Mouse (Mus musculus): ENCODE data around the gene Lsm14b. TPM values are rescaled to one million over a fixed set of nuclear protein-coding genes. Genes with fewer than 3 reads are reported as not detected.

The Lsm14b gene
- polyA plus RNA-seq, 1 experiment from 2014 or later, result 4.3 TPM

DNA sequence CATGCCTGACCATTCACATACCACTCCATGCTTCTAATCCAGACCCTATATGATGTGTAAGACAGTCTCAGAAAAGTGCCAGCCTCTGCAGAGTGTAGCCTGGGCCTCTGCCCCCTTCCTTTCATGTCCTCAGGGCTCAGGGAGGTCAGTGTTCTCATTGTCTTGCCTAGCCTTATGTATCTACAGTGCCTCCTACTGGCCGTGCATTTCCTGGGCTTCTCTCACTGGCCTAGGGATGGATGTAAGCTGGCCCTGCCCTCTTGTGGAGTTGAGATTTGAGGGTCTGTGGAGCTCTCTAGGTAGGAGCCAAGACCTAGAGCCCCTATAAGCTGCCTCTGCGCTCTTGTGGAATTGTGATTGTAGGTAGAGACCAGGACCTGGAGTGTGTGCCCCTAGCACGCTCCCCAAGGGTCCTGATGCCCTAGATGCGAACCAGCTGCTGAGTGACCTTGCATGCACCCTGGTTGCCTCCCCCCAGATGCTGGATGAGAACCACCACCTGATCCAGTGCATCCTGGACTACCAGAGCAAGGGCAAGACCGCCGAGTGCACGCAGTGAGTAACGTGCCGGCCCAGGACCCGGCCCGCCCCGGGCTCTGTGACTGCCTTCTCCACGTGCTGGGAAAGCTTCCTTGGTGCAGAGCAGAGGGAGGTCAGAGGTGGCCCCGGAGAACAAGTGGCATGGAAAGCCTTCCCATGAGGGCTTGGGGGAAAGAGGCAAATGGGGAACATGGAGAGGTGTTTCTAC lies 27.4 kb downstream of the Lsm14b start:
- Histone ChIP-seq H3K4me2 (no peak overlapping the region), H3K9me3 (replicated peaks; ENCODE audit: control insufficient read depth, low read length) (no peaks in the 10 kb centered on the region), H3K9ac (ENCODE audit: low read depth, low read length) (no peak overlapping the region), H3K36me3 (ENCODE audit: control insufficient read depth, insufficient read depth, low read length) (peaks cover 13% of the 10 kb centered on the region), H3K27me3 (ENCODE audit: control insufficient read depth, insufficient read depth, low read length) (no peaks in the 10 kb centered on the region), H3K27ac (ENCODE audit: low read depth, low read length) (no peak overlapping the region), H3K4me3 (ENCODE audit: low read depth, low read length) (no peak overlapping the region), H3K4me1 (ENCODE audit: control insufficient read depth, insufficient read depth, low read length) (no peaks in the 10 kb centered on the region)
- no peak for ATAC-seq (replicated peaks; ENCODE audit: insufficient number of reproducible peaks, low FRiP score, low TSS enrichment)
- WGBS (ENCODE audit: insufficient replicate concordance), result 86% methylated on average over 14 of the region's 14 CpGs

DNA sequence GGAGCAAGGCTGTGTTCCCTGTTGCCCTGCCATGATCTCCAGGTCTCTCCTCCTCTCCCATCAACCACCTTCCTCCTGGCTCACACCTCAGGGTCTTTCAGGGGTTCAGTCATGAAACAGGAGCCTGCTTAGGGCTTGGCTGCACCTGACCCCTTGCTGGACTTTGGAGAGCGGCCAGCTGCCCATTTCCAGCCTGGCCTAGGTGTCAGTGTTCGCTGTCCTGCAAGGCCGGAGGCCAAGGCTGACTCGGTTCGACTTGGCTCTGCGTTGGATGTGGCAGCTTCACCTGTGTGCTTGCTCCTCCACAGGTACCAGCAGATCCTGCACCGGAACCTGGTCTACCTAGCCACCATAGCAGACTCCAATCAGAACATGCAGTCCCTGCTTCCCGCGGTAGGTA lies 28.2 kb downstream of the Lsm14b start:
- Histone ChIP-seq H3K36me3 (ENCODE audit: control insufficient read depth, insufficient read depth, low read length) (peaks cover 13% of the 10 kb centered on the region), H3K9ac (ENCODE audit: low read depth, low read length) (no peak overlapping the region), H3K9me3 (replicated peaks; ENCODE audit: control insufficient read depth, low read length) (no peaks in the 10 kb centered on the region), H3K27me3 (ENCODE audit: control insufficient read depth, insufficient read depth, low read length) (no peaks in the 10 kb centered on the region), H3K4me2 (no peak overlapping the region), H3K27ac (ENCODE audit: low read depth, low read length) (no peak overlapping the region), H3K4me1 (ENCODE audit: control insufficient read depth, insufficient read depth, low read length) (no peaks in the 10 kb centered on the region), H3K4me3 (ENCODE audit: low read depth, low read length) (no peak overlapping the region)
- no peak for ATAC-seq (replicated peaks; ENCODE audit: insufficient number of reproducible peaks, low FRiP score, low TSS enrichment)
- 88% methylated on average over 9 of the region's 9 CpGs for WGBS (ENCODE audit: insufficient replicate concordance)

DNA sequence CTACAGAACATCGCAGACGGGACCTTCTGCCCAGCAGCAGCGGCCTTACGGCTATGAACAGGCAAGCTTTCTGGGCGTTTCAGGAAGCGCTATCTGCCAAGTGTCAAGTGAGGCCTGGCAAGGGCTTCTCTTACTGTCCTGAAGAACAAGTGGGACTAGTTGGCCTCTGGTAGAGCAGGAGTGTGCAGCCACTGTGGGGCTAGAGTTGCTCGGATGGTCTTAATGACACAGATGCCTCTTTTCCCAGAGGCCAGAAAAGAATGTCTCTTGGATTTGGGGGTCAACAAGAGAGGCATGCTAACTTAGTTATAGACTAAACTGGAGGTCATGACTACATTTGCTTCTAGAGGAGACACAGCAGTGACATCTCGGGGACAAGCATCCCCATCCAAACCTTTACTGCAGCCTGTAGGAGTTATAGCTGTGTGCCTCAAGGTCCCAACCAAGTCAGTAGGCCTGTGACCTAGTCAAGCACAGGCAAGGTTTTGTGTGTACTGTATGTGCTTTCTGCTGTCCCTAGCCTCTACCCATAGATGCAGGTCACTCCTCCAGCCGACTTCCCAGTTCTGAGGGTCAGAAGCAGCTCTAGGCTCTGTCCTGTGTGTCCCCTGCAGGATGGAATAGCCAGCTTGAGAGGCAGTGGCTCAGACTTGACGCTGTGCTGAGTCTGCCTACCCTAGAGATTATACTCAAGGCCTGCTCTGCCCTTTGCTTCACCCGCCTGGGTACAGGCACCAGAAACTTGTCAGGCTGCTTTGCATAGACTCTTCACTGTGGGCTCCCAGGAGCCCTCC lies 38.7 kb downstream of the Lsm14b start:
- Histone ChIP-seq H3K4me1 (ENCODE audit: control insufficient read depth, insufficient read depth, low read length) (no peaks in the 10 kb centered on the region), H3K9me3 (replicated peaks; ENCODE audit: control insufficient read depth, low read length) (no peaks in the 10 kb centered on the region), H3K4me3 (ENCODE audit: low read depth, low read length) (no peak overlapping the region), H3K4me2 (no peak overlapping the region), H3K9ac (ENCODE audit: low read depth, low read length) (no peak overlapping the region), H3K36me3 (ENCODE audit: control insufficient read depth, insufficient read depth, low read length) (peaks cover 30% of the 10 kb centered on the region), H3K27me3 (ENCODE audit: control insufficient read depth, insufficient read depth, low read length) (no peaks in the 10 kb centered on the region), H3K27ac (ENCODE audit: low read depth, low read length) (no peak overlapping the region)
- no peak for ATAC-seq (replicated peaks; ENCODE audit: insufficient number of reproducible peaks, low FRiP score, low TSS enrichment)
- WGBS (ENCODE audit: insufficient replicate concordance), result 88% methylated on average over 11 of the region's 11 CpGs

DNA sequence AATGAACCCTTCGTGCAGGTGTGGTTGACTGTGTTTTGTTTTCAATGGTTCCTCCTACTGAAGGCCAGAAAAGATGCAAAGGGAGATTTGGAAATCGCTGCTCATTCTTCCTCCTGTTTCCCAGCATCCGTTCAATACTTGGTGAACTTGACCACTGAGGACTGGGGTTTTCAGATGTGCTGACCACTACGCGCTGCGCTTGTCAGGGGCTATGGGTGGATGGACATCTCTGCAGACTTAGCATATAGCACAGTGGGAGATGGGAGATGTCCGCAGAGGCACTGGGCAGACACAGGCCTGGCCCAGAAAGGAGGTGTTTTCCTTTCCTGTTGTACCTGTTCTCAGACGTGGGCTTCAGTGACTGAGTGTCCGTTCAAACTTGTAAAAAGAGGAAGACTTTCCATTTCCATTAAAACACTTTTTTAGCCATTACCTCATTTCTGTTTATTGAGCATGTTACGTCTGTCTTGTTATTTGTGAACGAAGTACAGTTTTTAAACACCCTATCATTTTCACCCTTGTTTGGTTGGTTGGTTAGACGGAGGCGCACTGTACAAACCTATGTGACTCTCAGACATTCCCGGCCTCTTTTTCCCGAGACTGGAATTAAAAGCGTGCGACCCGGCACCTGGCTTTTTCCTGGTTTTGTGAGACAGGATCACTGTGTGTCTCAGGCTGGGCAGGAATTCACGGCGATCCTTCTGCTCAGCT lies 45.1 kb downstream of the Lsm14b start:
- H3K27ac ChIP-seq (ENCODE audit: low read depth, low read length), result peak overlapping the region; percentile 73; the same call in 1 of the 2 replicates
- peak overlapping the region; percentile 85 for H3K4me2 ChIP-seq
- peak; percentile 37 for ATAC-seq (replicated peaks; ENCODE audit: insufficient number of reproducible peaks, low FRiP score, low TSS enrichment)
- peaks cover 9% of the 10 kb centered on the region for H3K4me1 ChIP-seq (ENCODE audit: control insufficient read depth, insufficient read depth, low read length)
- H3K27me3 ChIP-seq (ENCODE audit: control insufficient read depth, insufficient read depth, low read length), result no peaks in the 10 kb centered on the region
- WGBS (ENCODE audit: insufficient replicate concordance), result 32% methylated on average over 20 of the region's 20 CpGs
- H3K9me3 ChIP-seq (replicated peaks; ENCODE audit: control insufficient read depth, low read length), result no peaks in the 10 kb centered on the region
- H3K36me3 ChIP-seq (ENCODE audit: control insufficient read depth, insufficient read depth, low read length), result peaks cover 8% of the 10 kb centered on the region
- peak overlapping the region; percentile 80 for H3K4me3 ChIP-seq (ENCODE audit: low read depth, low read length)
- H3K9ac ChIP-seq (ENCODE audit: low read depth, low read length), result peak overlapping the region; percentile 80

DNA sequence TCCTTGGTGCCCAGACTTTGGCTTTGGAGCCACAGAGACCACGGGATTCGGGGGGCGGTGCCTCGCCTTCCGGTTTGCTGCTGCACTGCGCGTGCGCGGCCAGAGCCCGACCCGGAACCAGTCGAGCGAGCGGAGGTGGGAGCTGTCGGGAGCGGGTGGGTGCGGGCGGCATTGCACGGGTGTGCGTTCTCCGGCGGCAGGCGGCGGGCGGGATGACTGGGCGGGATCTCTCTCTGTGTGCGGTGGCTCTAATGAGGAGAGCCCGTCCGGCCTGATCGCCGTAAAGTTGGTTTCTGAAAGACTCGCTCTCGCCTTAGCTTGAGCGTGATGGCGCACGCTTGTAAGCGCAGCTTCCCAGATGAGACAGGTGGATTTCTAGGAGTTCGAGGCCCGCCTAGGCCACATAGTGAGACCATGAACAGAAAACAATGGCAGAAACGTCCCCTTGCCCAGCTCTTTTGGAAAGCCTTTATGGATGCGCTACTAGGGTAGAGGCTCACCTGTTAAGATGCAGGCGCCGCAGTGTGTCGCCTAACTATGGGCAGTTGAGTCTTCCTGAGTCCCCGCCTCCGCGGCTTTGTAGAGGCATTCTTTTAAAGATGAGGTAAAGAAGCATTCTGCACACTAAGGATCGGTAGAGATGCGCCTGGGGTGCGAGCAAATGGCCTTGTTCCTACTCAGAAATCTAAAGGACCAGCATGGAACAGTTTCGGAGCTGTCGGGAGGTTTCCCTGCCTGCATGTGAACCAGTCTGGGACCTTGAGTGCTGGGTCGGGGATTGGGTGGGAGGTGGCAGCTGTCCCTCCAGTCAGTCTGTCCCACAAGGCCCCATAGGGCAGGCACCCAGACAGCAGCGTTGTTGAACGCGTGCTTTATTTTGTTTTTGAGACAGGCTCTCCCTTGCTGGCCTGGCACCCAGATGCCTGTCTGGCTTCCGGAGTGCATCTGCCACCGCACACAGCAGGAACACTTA lies 46.0 kb downstream of the Lsm14b start, which contains the start of gene Mtg2:
TSS of gene Mtg2 (plus strand) at position 108 of the 973 bp plus-strand sequence.
- H3K4me2 ChIP-seq, result peak within 1 kb of the TSS; percentile 85
- peak within 1 kb of the TSS; percentile 73; the same call in 1 of the 2 replicates for H3K27ac ChIP-seq (ENCODE audit: low read depth, low read length)
- peak within 1 kb of the TSS; percentile 80 for H3K9ac ChIP-seq (ENCODE audit: low read depth, low read length)
- peak within 1 kb of the TSS; percentile 80 for H3K4me3 ChIP-seq (ENCODE audit: low read depth, low read length)
- peak; percentile 90 for ATAC-seq (replicated peaks; ENCODE audit: insufficient number of reproducible peaks, low FRiP score, low TSS enrichment)
- no peaks in the 10 kb centered on the region for H3K27me3 ChIP-seq (ENCODE audit: control insufficient read depth, insufficient read depth, low read length)
- H3K4me1 ChIP-seq (ENCODE audit: control insufficient read depth, insufficient read depth, low read length), result peaks cover 9% of the 10 kb centered on the region
- no peaks in the 10 kb centered on the region for H3K9me3 ChIP-seq (replicated peaks; ENCODE audit: control insufficient read depth, low read length)
- 6% methylated on average over 58 of the region's 58 CpGs for WGBS (ENCODE audit: insufficient replicate concordance)
- peaks cover 8% of the 10 kb centered on the region for H3K36me3 ChIP-seq (ENCODE audit: control insufficient read depth, insufficient read depth, low read length)

DNA sequence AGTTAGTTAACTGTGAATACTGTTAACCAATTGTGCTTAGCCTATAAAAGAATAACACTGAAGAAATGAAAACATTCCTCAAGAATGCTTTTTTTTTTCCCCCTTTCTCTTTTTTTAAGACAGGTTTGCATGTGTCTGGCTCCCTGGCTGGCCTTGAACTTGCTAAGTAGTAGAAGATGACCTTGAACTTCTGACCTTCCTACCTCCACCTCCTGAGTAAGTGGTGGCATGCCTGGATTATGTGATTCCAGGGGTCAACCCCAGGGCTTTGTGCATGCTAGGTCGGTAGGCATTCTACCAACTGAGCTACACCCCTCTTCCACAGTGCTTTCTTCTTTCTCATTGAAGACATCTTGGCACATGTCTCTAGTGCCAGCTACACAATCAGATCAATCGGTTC lies 46.9 kb downstream of the Lsm14b start:
- Histone ChIP-seq H3K9me3 (replicated peaks; ENCODE audit: control insufficient read depth, low read length) (no peaks in the 10 kb centered on the region), H3K4me1 (ENCODE audit: control insufficient read depth, insufficient read depth, low read length) (peaks cover 9% of the 10 kb centered on the region), H3K36me3 (ENCODE audit: control insufficient read depth, insufficient read depth, low read length) (peaks cover 8% of the 10 kb centered on the region), H3K4me2 (no peak overlapping the region), H3K27me3 (ENCODE audit: control insufficient read depth, insufficient read depth, low read length) (no peaks in the 10 kb centered on the region), H3K4me3 (ENCODE audit: low read depth, low read length) (no peak overlapping the region), H3K27ac (ENCODE audit: low read depth, low read length) (no peak overlapping the region), H3K9ac (ENCODE audit: low read depth, low read length) (no peak overlapping the region)
- WGBS (ENCODE audit: insufficient replicate concordance), result 85% methylated on average over 2 of the region's 2 CpGs
- no peak for ATAC-seq (replicated peaks; ENCODE audit: insufficient number of reproducible peaks, low FRiP score, low TSS enrichment)

DNA sequence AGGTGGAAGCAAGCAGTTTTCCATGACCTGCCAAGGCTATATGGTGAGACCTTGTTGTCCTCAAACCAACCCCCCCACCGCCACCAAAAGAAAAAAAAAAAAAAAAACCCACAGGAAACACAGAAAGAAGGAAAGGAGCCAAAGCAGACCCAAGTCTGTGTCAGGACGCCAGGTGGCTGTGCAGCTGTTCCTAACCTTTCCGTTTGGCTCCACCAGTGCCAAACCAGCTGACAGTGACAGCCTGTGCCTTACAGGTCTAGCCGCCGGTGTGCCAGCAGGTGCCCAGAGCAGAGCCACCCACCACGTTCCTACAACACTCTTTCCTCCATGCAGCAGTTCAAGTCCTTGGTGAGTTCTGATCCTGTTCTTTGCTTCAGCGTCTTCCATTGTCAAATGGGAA lies 48.1 kb downstream of the Lsm14b start:
- no peak overlapping the region for H3K4me3 ChIP-seq (ENCODE audit: low read depth, low read length)

More for the DNA sequence above, 48.1 kb downstream of the Lsm14b start:
- no peaks in the 10 kb centered on the region for H3K9me3 ChIP-seq (replicated peaks; ENCODE audit: control insufficient read depth, low read length)
- H3K9ac ChIP-seq (ENCODE audit: low read depth, low read length), result no peak overlapping the region
- peaks cover 3% of the 10 kb centered on the region; the same call in 1 of the 2 replicates for H3K36me3 ChIP-seq (ENCODE audit: control insufficient read depth, insufficient read depth, low read length)
- WGBS (ENCODE audit: insufficient replicate concordance), result 92% methylated on average over 7 of the region's 7 CpGs
- H3K4me2 ChIP-seq, result no peak overlapping the region
- peaks cover 9% of the 10 kb centered on the region for H3K4me1 ChIP-seq (ENCODE audit: control insufficient read depth, insufficient read depth, low read length)
- H3K27ac ChIP-seq (ENCODE audit: low read depth, low read length), result no peak overlapping the region
- no peaks in the 10 kb centered on the region for H3K27me3 ChIP-seq (ENCODE audit: control insufficient read depth, insufficient read depth, low read length)
- ATAC-seq (replicated peaks; ENCODE audit: insufficient number of reproducible peaks, low FRiP score, low TSS enrichment), result no peak
